Mouse (Mus musculus) 3T3-L1 (cell line): ENCODE data around the gene Strbp.

Source experiments
- DNase-seq: peaks from one replicate; pipeline ENCODE4 v3.0.0-alpha.2; 2015; ENCODE audit warnings: low read depth, low spot score

Gene Strbp

GRCm38 (mm10) chr2:37702301-37703172 is 1.1 kb downstream of the Strbp start:
- no peak for DNase-seq

GRCm38 (mm10) chr2:37689064-37689615 is 14.5 kb downstream of the Strbp start:
- no peak for DNase-seq

- DNase-seq, result no peak
Measured at GRCm38 (mm10) chr2:37687031-37687430, 16.6 kb downstream of the Strbp start.

- no peak for DNase-seq
Measured at GRCm38 (mm10) chr2:37684864-37685263, 18.8 kb downstream of the Strbp start.

GRCm38 (mm10) chr2:37682197-37682811 is 21.4 kb downstream of the Strbp start:
- DNase-seq, result peak; percentile 46

GRCm38 (mm10) chr2:37651086-37651485 is 52.6 kb downstream of the Strbp start:
- DNase-seq, result no peak

GRCm38 (mm10) chr2:37649590-37649989 is 54.1 kb downstream of the Strbp start:
- no peak for DNase-seq

GRCm38 (mm10) chr2:37648966-37649365 is 54.7 kb downstream of the Strbp start:
- no peak for DNase-seq

GRCm38 (mm10) chr2:37623343-37623742 is 80.3 kb downstream of the Strbp start:
- DNase-seq, result no peak

GRCm38 (mm10) chr2:37587919-37588318 is 115.7 kb downstream of the Strbp start:
- peak; percentile 46 for DNase-seq

- DNase-seq, result no peak
Measured at GRCm38 (mm10) chr2:37578185-37578584, 125.5 kb downstream of the Strbp start.

- no peak for DNase-seq
Measured at GRCm38 (mm10) chr2:37576661-37577060, 127.0 kb downstream of the Strbp start.

GRCm38 (mm10) chr2:37572141-37572540 is 131.5 kb downstream of the Strbp start:
- DNase-seq, result peak; percentile 77

GRCm38 (mm10) chr2:37570703-37571102 is 133.0 kb downstream of the Strbp start:
- DNase-seq, result no peak

GRCm38 (mm10) chr2:37569888-37570287 is 133.8 kb downstream of the Strbp start:
- no peak for DNase-seq

GRCm38 (mm10) chr2:37566035-37566434 is 137.6 kb downstream of the Strbp start:
- DNase-seq, result no peak

GRCm38 (mm10) chr2:37565579-37565978 is 138.1 kb downstream of the Strbp start:
- DNase-seq, result no peak

GRCm38 (mm10) chr2:37556366-37556765 is 147.3 kb downstream of the Strbp start:
- DNase-seq, result no peak

- DNase-seq, result no peak
Measured at GRCm38 (mm10) chr2:37549346-37550012, 154.2 kb downstream of the Strbp start.

GRCm38 (mm10) chr2:37531639-37532038 is 172.0 kb downstream of the Strbp start:
- no peak for DNase-seq

GRCm38 (mm10) chr2:37530766-37531165 is 172.9 kb downstream of the Strbp start:
- DNase-seq, result no peak

- DNase-seq, result no peak
Measured at GRCm38 (mm10) chr2:37529397-37529796, 174.3 kb downstream of the Strbp start.
